Mouse (Mus musculus): ENCODE results near the gene Dcdc2b. TPM values are rescaled to one million over a fixed set of nuclear protein-coding genes. Genes with fewer than 3 reads are reported as not detected.

The Dcdc2b gene
- polyA plus RNA-seq (2012) = not detected in 2 replicates

GRCm38 (mm10) chr4:129614093-129614492 is at the start of gene Dcdc2b:
Dcdc2b (minus strand) TSS chr4:129614257.
- TF ChIP-seq TAL1 (IDR thresholded peaks at IDR 0.05; ENCODE audit: low read length) (no peak), GATA1 (IDR thresholded peaks at IDR 0.05; ENCODE audit: low read length) (no peak)
- H3K36me3 ChIP-seq (ENCODE audit: control insufficient read depth) = peaks cover 55% of the 10 kb centered on the region
- H3K9me3 ChIP-seq (ENCODE audit: control insufficient read depth, low read length) = no peaks in the 10 kb centered on the region
- H3K4me1 ChIP-seq (ENCODE audit: control insufficient read depth) = peaks cover 27% of the 10 kb centered on the region
- no peak within 1 kb of the TSS for H3K4me3 ChIP-seq (replicated peaks)
- no peaks in the 10 kb centered on the region for H3K27me3 ChIP-seq (ENCODE audit: control insufficient read depth)

- H3K4me1 ChIP-seq (ENCODE audit: control insufficient read depth) = no peaks in the 10 kb centered on the region; the same call in 1 of the 2 replicates
- H3K4me3 ChIP-seq (replicated peaks) = no peak overlapping the region
- no peaks in the 10 kb centered on the region for H3K9me3 ChIP-seq (ENCODE audit: control insufficient read depth, low read length)
- TF ChIP-seq TAL1 (IDR thresholded peaks at IDR 0.05; ENCODE audit: low read length) (no peak), GATA1 (IDR thresholded peaks at IDR 0.05; ENCODE audit: low read length) (no peak)
- no peaks in the 10 kb centered on the region for H3K27me3 ChIP-seq (ENCODE audit: control insufficient read depth)
- H3K36me3 ChIP-seq (ENCODE audit: control insufficient read depth) = peaks cover 62% of the 10 kb centered on the region
Measured at GRCm38 (mm10) chr4:129662255-129662813, 48.3 kb upstream of the Dcdc2b start.

GRCm38 (mm10) chr4:129661584-129661983 is 47.5 kb upstream of the Dcdc2b start:
- H3K36me3 ChIP-seq (ENCODE audit: control insufficient read depth) = peaks cover 68% of the 10 kb centered on the region
- H3K4me3 ChIP-seq (replicated peaks) = no peak overlapping the region
- H3K4me1 ChIP-seq (ENCODE audit: control insufficient read depth) = no peaks in the 10 kb centered on the region; the same call in 1 of the 2 replicates
- TF ChIP-seq GATA1 (IDR thresholded peaks at IDR 0.05; ENCODE audit: low read length) (no peak), TAL1 (IDR thresholded peaks at IDR 0.05; ENCODE audit: low read length) (no peak)
- no peaks in the 10 kb centered on the region for H3K27me3 ChIP-seq (ENCODE audit: control insufficient read depth)
- no peaks in the 10 kb centered on the region for H3K9me3 ChIP-seq (ENCODE audit: control insufficient read depth, low read length)

- H3K27me3 ChIP-seq (ENCODE audit: control insufficient read depth) = no peaks in the 10 kb centered on the region
Measured at GRCm38 (mm10) chr4:129654770-129655169, 40.7 kb upstream of the Dcdc2b start.

GRCm38 (mm10) chr4:129650359-129650758 is 36.3 kb upstream of the Dcdc2b start:
- TF ChIP-seq GATA1 (IDR thresholded peaks at IDR 0.05; ENCODE audit: low read length) (no peak), TAL1 (IDR thresholded peaks at IDR 0.05; ENCODE audit: low read length) (no peak)
- Histone ChIP-seq H3K9me3 (ENCODE audit: control insufficient read depth, low read length) (no peaks in the 10 kb centered on the region), H3K36me3 (ENCODE audit: control insufficient read depth) (peaks cover 96% of the 10 kb centered on the region), H3K4me3 (replicated peaks) (no peak overlapping the region), H3K27me3 (ENCODE audit: control insufficient read depth) (no peaks in the 10 kb centered on the region), H3K4me1 (ENCODE audit: control insufficient read depth) (no peaks in the 10 kb centered on the region; the same call in 1 of the 2 replicates)

More at GRCm38 (mm10) chr4:129654770-129655169, 40.7 kb upstream of the Dcdc2b start:
- H3K4me1 ChIP-seq (ENCODE audit: control insufficient read depth) = no peaks in the 10 kb centered on the region
- H3K9me3 ChIP-seq (ENCODE audit: control insufficient read depth, low read length) = no peaks in the 10 kb centered on the region
- TF ChIP-seq TAL1 (IDR thresholded peaks at IDR 0.05; ENCODE audit: low read length) = no peak
- TF ChIP-seq GATA1 (IDR thresholded peaks at IDR 0.05; ENCODE audit: low read length) = no peak
- no peak overlapping the region for H3K4me3 ChIP-seq (replicated peaks)
- H3K36me3 ChIP-seq (ENCODE audit: control insufficient read depth) = peaks cover 92% of the 10 kb centered on the region

- no peak overlapping the region for H3K4me3 ChIP-seq (replicated peaks)
- no peaks in the 10 kb centered on the region for H3K27me3 ChIP-seq (ENCODE audit: control insufficient read depth)
- no peak for TF ChIP-seq GATA1 (IDR thresholded peaks at IDR 0.05; ENCODE audit: low read length)
- TF ChIP-seq TAL1 (IDR thresholded peaks at IDR 0.05; ENCODE audit: low read length) = no peak
- H3K36me3 ChIP-seq (ENCODE audit: control insufficient read depth) = peaks cover 91% of the 10 kb centered on the region
- no peaks in the 10 kb centered on the region for H3K9me3 ChIP-seq (ENCODE audit: control insufficient read depth, low read length)
- H3K4me1 ChIP-seq (ENCODE audit: control insufficient read depth) = no peaks in the 10 kb centered on the region; the same call in 1 of the 2 replicates
Measured at GRCm38 (mm10) chr4:129648656-129649055, 34.6 kb upstream of the Dcdc2b start.

GRCm38 (mm10) chr4:129645204-129645603 is 31.1 kb upstream of the Dcdc2b start:
- Histone ChIP-seq H3K36me3 (ENCODE audit: control insufficient read depth) (peaks cover 64% of the 10 kb centered on the region), H3K4me3 (replicated peaks) (no peak overlapping the region), H3K27me3 (ENCODE audit: control insufficient read depth) (no peaks in the 10 kb centered on the region), H3K9me3 (ENCODE audit: control insufficient read depth, low read length) (no peaks in the 10 kb centered on the region), H3K4me1 (ENCODE audit: control insufficient read depth) (peaks cover 9% of the 10 kb centered on the region)
- TF ChIP-seq GATA1 (IDR thresholded peaks at IDR 0.05; ENCODE audit: low read length) = no peak
- no peak for TF ChIP-seq TAL1 (IDR thresholded peaks at IDR 0.05; ENCODE audit: low read length)

- TF ChIP-seq TAL1 (IDR thresholded peaks at IDR 0.05; ENCODE audit: low read length) (no peak), GATA1 (IDR thresholded peaks at IDR 0.05; ENCODE audit: low read length) (no peak)
- H3K4me3 ChIP-seq (replicated peaks) = peak overlapping the region; percentile 94
- peaks cover 38% of the 10 kb centered on the region for H3K4me1 ChIP-seq (ENCODE audit: control insufficient read depth)
- no peaks in the 10 kb centered on the region for H3K27me3 ChIP-seq (ENCODE audit: control insufficient read depth)
- peaks cover 60% of the 10 kb centered on the region for H3K36me3 ChIP-seq (ENCODE audit: control insufficient read depth)
- no peaks in the 10 kb centered on the region for H3K9me3 ChIP-seq (ENCODE audit: control insufficient read depth, low read length)
Measured at GRCm38 (mm10) chr4:129641756-129642155, 27.7 kb upstream of the Dcdc2b start.

GRCm38 (mm10) chr4:129640638-129641467 is 26.8 kb upstream of the Dcdc2b start, which contains the start of gene Txlna:
Txlna (minus strand) TSS chr4:129641065.
- H3K4me3 ChIP-seq (replicated peaks) = peak within 1 kb of the TSS; percentile 94

More at GRCm38 (mm10) chr4:129640638-129641467, 26.8 kb upstream of the Dcdc2b start, which contains the start of gene Txlna:
- H3K27me3 ChIP-seq (ENCODE audit: control insufficient read depth) = no peaks in the 10 kb centered on the region
- H3K9me3 ChIP-seq (ENCODE audit: control insufficient read depth, low read length) = no peaks in the 10 kb centered on the region
- TF ChIP-seq GATA1 (IDR thresholded peaks at IDR 0.05; ENCODE audit: low read length) (no peak), TAL1 (IDR thresholded peaks at IDR 0.05; ENCODE audit: low read length) (no peak)
- H3K36me3 ChIP-seq (ENCODE audit: control insufficient read depth) = peaks cover 60% of the 10 kb centered on the region
- H3K4me1 ChIP-seq (ENCODE audit: control insufficient read depth) = peaks cover 38% of the 10 kb centered on the region
